Mouse (Mus musculus): ENCODE results near the gene Fam53b. TPM values are rescaled to one million over a fixed set of nuclear protein-coding genes. Genes with fewer than 3 reads are reported as not detected.

Fam53b gene
- polyA plus RNA-seq, 1 experiment = 52.4 TPM

DNA sequence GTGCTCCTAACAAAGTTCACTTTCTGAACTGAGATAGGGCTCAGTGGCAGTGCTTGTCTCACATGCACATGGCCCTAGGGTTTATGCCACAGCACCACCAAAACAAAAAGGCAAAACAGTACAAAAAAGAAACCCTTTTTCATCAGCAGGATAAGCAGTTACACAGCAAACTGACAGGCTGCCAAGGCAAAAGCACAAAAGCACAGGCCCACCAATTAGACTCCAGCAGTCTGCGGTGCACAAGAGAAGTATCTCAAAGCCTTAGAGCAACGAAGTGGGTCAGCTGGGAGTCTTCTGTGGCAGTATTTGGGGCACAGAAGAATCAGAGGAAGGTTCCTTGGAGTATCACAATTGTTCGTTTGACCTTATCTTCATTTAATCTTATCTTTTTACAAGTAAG lies 7.0 kb upstream of the Fam53b start:
- Histone ChIP-seq H3K4me1 (ENCODE audit: control insufficient read depth, insufficient read depth, insufficient read length) (no peaks in the 10 kb centered on the region; the same call in 1 of the 2 replicates), H3K27me3 (ENCODE audit: control insufficient read depth, insufficient read depth, low read length) (no peaks in the 10 kb centered on the region), H3K4me3 (ENCODE audit: extremely low read depth, insufficient read depth, insufficient read length) (no peak overlapping the region), H3K36me3 (ENCODE audit: control insufficient read depth, insufficient read depth, low read length) (peaks cover 2% of the 10 kb centered on the region; the same call in 1 of the 2 replicates), H3K27ac (ENCODE audit: insufficient read depth, low read length) (no peak overlapping the region)
- TF ChIP-seq CTCF (IDR thresholded peaks at IDR 0.05; ENCODE audit: extremely low read depth, insufficient read depth, insufficient read length, insufficient replicate concordance) = no peak
- TF ChIP-seq POLR2A (IDR thresholded peaks at IDR 0.05; ENCODE audit: low read depth, low read length) = no peak
- 88% methylated on average over 3 of the region's 3 CpGs for WGBS
- DNase-seq (ENCODE audit: low read depth in 1 of 2, low spot score in 2 of 2) = no peak

- H3K4me1 ChIP-seq (ENCODE audit: control insufficient read depth, insufficient read depth, insufficient read length) = no peaks in the 10 kb centered on the region; the same call in 1 of the 2 replicates
- peaks cover 2% of the 10 kb centered on the region; the same call in 1 of the 2 replicates for H3K36me3 ChIP-seq (ENCODE audit: control insufficient read depth, insufficient read depth, low read length)
- TF ChIP-seq POLR2A (IDR thresholded peaks at IDR 0.05; ENCODE audit: low read depth, low read length) (no peak), CTCF (IDR thresholded peaks at IDR 0.05; ENCODE audit: extremely low read depth, insufficient read depth, insufficient read length, insufficient replicate concordance) (no peak)
- H3K27me3 ChIP-seq (ENCODE audit: control insufficient read depth, insufficient read depth, low read length) = no peaks in the 10 kb centered on the region
- H3K4me3 ChIP-seq (ENCODE audit: extremely low read depth, insufficient read depth, insufficient read length) = no peak overlapping the region
- no peak for DNase-seq (ENCODE audit: low read depth in 1 of 2, low spot score in 2 of 2)
- no peak overlapping the region for H3K27ac ChIP-seq (ENCODE audit: insufficient read depth, low read length)
- WGBS = 81% methylated on average over 6 of the region's 6 CpGs
Observed at GRCm38 (mm10) chr7:132817056-132817455, 3.4 kb upstream of the Fam53b start.

- no peaks in the 10 kb centered on the region; the same call in 1 of the 2 replicates for H3K4me1 ChIP-seq (ENCODE audit: control insufficient read depth, insufficient read depth, insufficient read length)
- H3K27me3 ChIP-seq (ENCODE audit: control insufficient read depth, insufficient read depth, low read length) = no peaks in the 10 kb centered on the region
- TF ChIP-seq POLR2A (IDR thresholded peaks at IDR 0.05; ENCODE audit: low read depth, low read length) (no peak), CTCF (IDR thresholded peaks at IDR 0.05; ENCODE audit: extremely low read depth, insufficient read depth, insufficient read length, insufficient replicate concordance) (no peak)
- H3K27ac ChIP-seq (ENCODE audit: insufficient read depth, low read length) = no peak overlapping the region
- H3K36me3 ChIP-seq (ENCODE audit: control insufficient read depth, insufficient read depth, low read length) = peaks cover 2% of the 10 kb centered on the region; the same call in 1 of the 2 replicates
- no peak overlapping the region for H3K4me3 ChIP-seq (ENCODE audit: extremely low read depth, insufficient read depth, insufficient read length)
- DNase-seq (ENCODE audit: low read depth in 1 of 2, low spot score in 2 of 2) = no peak
- WGBS = 66% methylated on average over 2 of the region's 2 CpGs
Observed at GRCm38 (mm10) chr7:132816528-132816927, 2.8 kb upstream of the Fam53b start.

GRCm38 (mm10) chr7:132815081-132815480 lies 1.4 kb upstream of the Fam53b start:
- WGBS = 94% methylated on average over 5 of the region's 5 CpGs
- no peaks in the 10 kb centered on the region for H3K27me3 ChIP-seq (ENCODE audit: control insufficient read depth, insufficient read depth, low read length)
- no peak for TF ChIP-seq POLR2A (IDR thresholded peaks at IDR 0.05; ENCODE audit: low read depth, low read length)
- no peak for TF ChIP-seq CTCF (IDR thresholded peaks at IDR 0.05; ENCODE audit: extremely low read depth, insufficient read depth, insufficient read length, insufficient replicate concordance)

DNA sequence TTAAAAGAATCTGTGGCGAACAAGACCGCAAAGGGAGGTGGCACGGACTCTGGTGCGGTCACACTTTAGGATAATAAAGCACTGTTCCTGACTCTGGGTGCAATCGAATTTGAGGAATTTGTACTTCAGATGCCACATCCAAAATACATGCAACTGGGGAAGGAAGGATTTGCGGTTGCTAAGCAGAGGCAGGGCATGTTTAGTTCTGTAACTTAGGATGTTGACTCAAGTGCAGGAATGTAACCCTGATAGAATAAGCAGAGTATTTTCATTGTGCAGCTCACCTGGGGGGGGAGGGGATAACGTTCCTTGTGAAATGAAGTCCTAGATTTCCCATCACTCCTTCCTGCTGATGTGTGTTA lies 384 bp upstream of the Fam53b start:
- H3K4me1 ChIP-seq (ENCODE audit: control insufficient read depth, insufficient read depth, insufficient read length) = peaks cover 9% of the 10 kb centered on the region; the same call in 1 of the 2 replicates
- H3K36me3 ChIP-seq (ENCODE audit: control insufficient read depth, insufficient read depth, low read length) = no peaks in the 10 kb centered on the region
- H3K27ac ChIP-seq (ENCODE audit: insufficient read depth, low read length) = peak overlapping the region; percentile 96
- TF ChIP-seq CTCF (IDR thresholded peaks at IDR 0.05; ENCODE audit: extremely low read depth, insufficient read depth, insufficient read length, insufficient replicate concordance) (no peak), POLR2A (IDR thresholded peaks at IDR 0.05; ENCODE audit: low read depth, low read length) (no peak)
- DNase-seq (ENCODE audit: low read depth in 1 of 2, low spot score in 2 of 2) = no peak
- H3K4me3 ChIP-seq (ENCODE audit: extremely low read depth, insufficient read depth, insufficient read length) = peak overlapping the region; percentile 84
- 3% methylated on average over 7 of the region's 7 CpGs for WGBS
- H3K27me3 ChIP-seq (ENCODE audit: control insufficient read depth, insufficient read depth, low read length) = no peaks in the 10 kb centered on the region

More at GRCm38 (mm10) chr7:132815081-132815480, 1.4 kb upstream of the Fam53b start:
- Histone ChIP-seq H3K4me3 (ENCODE audit: extremely low read depth, insufficient read depth, insufficient read length) (no peak overlapping the region), H3K27ac (ENCODE audit: insufficient read depth, low read length) (no peak overlapping the region), H3K4me1 (ENCODE audit: control insufficient read depth, insufficient read depth, insufficient read length) (peaks cover 3% of the 10 kb centered on the region; the same call in 1 of the 2 replicates), H3K36me3 (ENCODE audit: control insufficient read depth, insufficient read depth, low read length) (no peaks in the 10 kb centered on the region)
- DNase-seq (ENCODE audit: low read depth in 1 of 2, low spot score in 2 of 2) = no peak

DNA sequence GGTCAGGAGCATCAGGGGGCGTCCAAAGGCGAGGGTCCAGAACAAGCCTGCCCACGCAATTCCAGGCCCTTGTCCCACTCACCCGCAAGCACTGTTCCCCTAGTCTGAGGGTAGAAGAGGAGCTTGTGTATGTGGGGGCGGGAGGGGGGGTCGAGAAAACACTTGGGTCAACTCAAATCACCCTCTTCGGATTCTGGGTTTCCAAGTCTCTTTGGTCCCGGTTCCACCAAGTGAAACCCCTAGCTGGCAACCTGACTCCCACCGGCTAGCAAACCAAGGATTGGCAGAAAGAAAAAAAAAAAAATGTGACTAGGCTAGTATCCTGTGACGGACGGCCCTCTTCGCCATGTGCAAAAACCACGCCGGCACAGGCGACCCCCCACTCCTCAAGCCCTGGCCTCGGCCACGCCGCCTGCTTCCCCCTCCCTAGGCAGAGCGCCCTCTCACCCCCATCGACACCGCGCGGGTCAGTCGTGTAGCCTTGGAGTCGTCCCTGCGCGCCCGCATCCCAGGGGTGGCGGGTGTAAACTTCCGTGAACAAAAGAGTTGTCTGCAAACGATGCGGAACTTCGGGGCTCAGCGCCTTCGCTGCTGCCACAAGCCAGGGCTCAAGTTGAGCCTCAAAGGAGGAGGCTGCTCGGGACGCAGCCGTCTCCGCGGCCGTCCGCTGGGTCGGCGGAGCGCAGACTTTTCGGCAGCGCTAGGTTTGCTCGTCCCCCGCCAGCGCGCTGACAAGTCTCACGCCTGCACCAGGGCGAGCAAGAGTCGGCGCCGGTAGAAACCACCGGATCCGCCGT lies 869 bp downstream of the Fam53b start:
- Histone ChIP-seq H3K4me1 (ENCODE audit: control insufficient read depth, insufficient read depth, insufficient read length) (peaks cover 12% of the 10 kb centered on the region; the same call in 1 of the 2 replicates), H3K36me3 (ENCODE audit: control insufficient read depth, insufficient read depth, low read length) (no peaks in the 10 kb centered on the region), H3K27me3 (ENCODE audit: control insufficient read depth, insufficient read depth, low read length) (no peaks in the 10 kb centered on the region), H3K27ac (ENCODE audit: insufficient read depth, low read length) (peak overlapping the region; percentile 96), H3K4me3 (ENCODE audit: extremely low read depth, insufficient read depth, insufficient read length) (peak overlapping the region; percentile 84)
- under 1% methylated on average over 59 of the region's 59 CpGs for WGBS
- peak; percentile 36; the same call in 1 of the 2 replicates for TF ChIP-seq POLR2A (IDR thresholded peaks at IDR 0.05; ENCODE audit: low read depth, low read length)
- no peak for TF ChIP-seq CTCF (IDR thresholded peaks at IDR 0.05; ENCODE audit: extremely low read depth, insufficient read depth, insufficient read length, insufficient replicate concordance)
- peak in 1 of 2 experiments; percentile 58 for DNase-seq (ENCODE audit: low read depth in 1 of 2, low spot score in 2 of 2)
